Mouse (Mus musculus) intestine, embryonic 15.5 days (tissue): ENCODE results near the gene Gm11563. TPM values are rescaled to one million over a fixed set of nuclear protein-coding genes. Genes with fewer than 3 reads are reported as not detected.
"Not testable (repeated sequence)": the region's sequence is repeated elsewhere in the genome, so short reads cannot be mapped to it uniquely, and the experiment has no call there.

Experiments
- ATAC-seq: fragments of 200-750 bp; cut with Nextera tagmentation; 2 replicates; pipeline ENCODE4 v1.8.0; 2017; ENCODE audit warnings: moderate TSS enrichment, moderate library complexity
- H3K27ac ChIP-seq: fragments of 300-500 bp; sonication (generic); 2 replicates; pipeline ENCODE4 v1.5.1; 2015; ENCODE audit warnings: mild to moderate bottlenecking, inconsistent platforms
- H3K27me3 ChIP-seq: fragments of 300-500 bp; sonication (generic); replicated peaks from 2 replicates; pipeline ENCODE4 v1.6.1; 2015; ENCODE audit warnings: inconsistent platforms
- H3K36me3 ChIP-seq: fragments of 300-500 bp; sonication (generic); 2 replicates; pipeline ENCODE4 v1.6.1; 2015; ENCODE audit warnings: inconsistent platforms
- H3K4me1 ChIP-seq: fragments of 300-500 bp; sonication (generic); replicated peaks from 2 replicates; pipeline ENCODE4 v1.6.1; 2015; ENCODE audit warnings: inconsistent platforms
- H3K4me2 ChIP-seq: fragments of 300-500 bp; sonication (generic); replicated peaks from 2 replicates; pipeline ENCODE4 v1.6.1; 2015; ENCODE audit warnings: mild to moderate bottlenecking, inconsistent platforms
- H3K4me3 ChIP-seq: fragments of 300-500 bp; sonication (generic); replicated peaks from 2 replicates; pipeline ENCODE4 v1.5.1; 2015; ENCODE audit warnings: inconsistent platforms
- H3K9ac ChIP-seq: fragments of 300-500 bp; sonication (generic); 2 replicates; pipeline ENCODE4 v1.6.1; 2015; ENCODE audit warnings: inconsistent platforms
- H3K9me3 ChIP-seq: fragments of 300-500 bp; sonication (generic); 2 replicates; pipeline ENCODE4 v1.6.1; 2016; ENCODE audit warnings: inconsistent platforms
- WGBS: fragments of 180-500 bp; shearing (Covaris S2); methylation state at CpG from one replicate; pipeline ENCODE4 v1.1.7; 2015; 5-methylcytosine and 5-hydroxymethylcytosine counted together
- polyA plus RNA-seq: library from polyadenylated mRNA; unstranded; fragments of >200 nt; fragmentation: Nextera tagmentation; extraction: Ambion mirVana; gene quantifications from 2 replicates; pipeline ENCODE4 v1.2.1, GENCODE M21; 2015

The Gm11563 gene
- polyA plus RNA-seq, 1 experiment from 2014 or later, result not detected

DNA sequence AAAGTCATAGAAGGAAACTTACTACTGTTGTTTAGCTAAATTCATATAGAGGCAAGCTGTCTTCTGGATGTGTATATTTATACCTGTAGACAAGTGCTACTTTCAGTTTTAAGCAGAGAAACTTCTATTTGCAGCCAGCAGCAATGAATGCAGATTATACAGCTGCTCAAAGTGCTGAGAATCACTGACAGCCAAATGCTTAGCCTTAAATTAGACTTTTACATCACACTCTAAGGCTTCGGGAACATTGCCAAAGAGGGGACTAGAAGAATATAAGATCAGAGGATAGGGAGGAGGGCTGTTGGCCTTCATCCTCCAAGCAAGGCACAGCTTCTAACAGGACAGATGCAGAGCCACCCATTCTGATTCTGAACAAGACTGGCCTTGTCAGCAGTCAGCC, 21.7 kb downstream of the Gm11563 start:
- ATAC-seq, result no peak
- Histone ChIP-seq H3K4me1 (no peaks in the 10 kb centered on the region), H3K36me3 (no peaks in the 10 kb centered on the region), H3K4me2 (no peak overlapping the region), H3K9ac (no peak overlapping the region), H3K4me3 (no peak overlapping the region), H3K9me3 (no peaks in the 10 kb centered on the region), H3K27me3 (no peaks in the 10 kb centered on the region), H3K27ac (no peak overlapping the region)
- 71% methylated on average over 1 of the region's 1 CpGs for WGBS

DNA sequence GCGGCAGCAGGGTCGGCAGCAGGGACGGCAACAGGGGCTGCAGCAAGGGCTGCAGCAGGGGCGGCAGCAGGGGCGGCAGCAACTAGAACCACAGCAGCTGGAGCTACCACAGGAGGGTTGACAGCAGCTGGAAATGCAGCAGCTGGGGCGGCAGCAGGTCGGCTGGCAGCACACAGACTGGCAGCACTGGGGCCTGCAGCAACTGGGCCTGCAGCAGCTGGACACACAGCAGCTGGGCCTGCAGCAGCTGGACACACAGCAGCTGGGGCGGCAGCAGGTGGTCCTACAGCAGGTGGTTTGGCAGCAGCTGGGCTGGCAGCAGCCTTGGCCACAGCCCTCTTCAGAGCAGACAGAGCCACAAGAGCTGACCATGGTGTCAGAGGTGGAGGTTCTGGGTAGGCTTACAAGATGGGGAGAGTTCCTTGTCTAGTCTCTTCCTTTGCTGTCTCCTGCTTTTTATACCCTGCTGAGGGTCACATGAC, 24.1 kb downstream of the Gm11563 start, which contains the start of gene Krtap4-2:
Gene Krtap4-2, minus strand, starts transcription at position 432 of the 482 bp plus-strand sequence.
- no peaks in the 10 kb centered on the region for H3K9me3 ChIP-seq
- no peaks in the 10 kb centered on the region for H3K27me3 ChIP-seq
- no peak within 1 kb of the TSS for H3K9ac ChIP-seq
- no peak within 1 kb of the TSS for H3K4me3 ChIP-seq
- no peak within 1 kb of the TSS for H3K4me2 ChIP-seq
- no peaks in the 10 kb centered on the region for H3K36me3 ChIP-seq
- no peak within 1 kb of the TSS for H3K27ac ChIP-seq
- no peak for ATAC-seq
- H3K4me1 ChIP-seq, result no peaks in the 10 kb centered on the region
- 33% methylated on average over 8 of the region's 8 CpGs for WGBS

DNA sequence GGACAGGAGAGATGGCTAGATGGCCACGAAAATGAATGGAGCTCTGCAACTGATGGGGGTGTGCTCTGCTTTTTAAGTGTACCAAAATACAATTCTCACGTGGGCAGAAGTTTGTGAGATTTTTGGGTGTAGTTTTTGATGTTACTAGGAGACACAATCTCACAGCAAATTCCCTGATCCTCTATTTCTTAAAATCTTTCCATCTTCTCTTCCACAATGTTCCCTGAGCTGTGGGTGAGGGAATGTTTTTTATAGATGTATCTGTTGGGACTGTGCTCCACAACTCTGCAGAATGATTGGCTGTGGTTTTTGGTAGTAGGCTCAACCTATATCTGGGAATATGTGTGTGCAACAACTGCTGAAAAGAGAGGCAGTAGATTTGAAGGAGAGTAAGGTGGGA, 25.5 kb downstream of the Gm11563 start:
- WGBS, result 62% methylated on average over 2 of the region's 2 CpGs
- Histone ChIP-seq H3K36me3 (no peaks in the 10 kb centered on the region), H3K4me2 (no peak overlapping the region), H3K9me3 (no peaks in the 10 kb centered on the region), H3K9ac (no peak overlapping the region), H3K27me3 (no peaks in the 10 kb centered on the region), H3K27ac (no peak overlapping the region), H3K4me3 (no peak overlapping the region), H3K4me1 (no peaks in the 10 kb centered on the region)
- ATAC-seq, result no peak

DNA sequence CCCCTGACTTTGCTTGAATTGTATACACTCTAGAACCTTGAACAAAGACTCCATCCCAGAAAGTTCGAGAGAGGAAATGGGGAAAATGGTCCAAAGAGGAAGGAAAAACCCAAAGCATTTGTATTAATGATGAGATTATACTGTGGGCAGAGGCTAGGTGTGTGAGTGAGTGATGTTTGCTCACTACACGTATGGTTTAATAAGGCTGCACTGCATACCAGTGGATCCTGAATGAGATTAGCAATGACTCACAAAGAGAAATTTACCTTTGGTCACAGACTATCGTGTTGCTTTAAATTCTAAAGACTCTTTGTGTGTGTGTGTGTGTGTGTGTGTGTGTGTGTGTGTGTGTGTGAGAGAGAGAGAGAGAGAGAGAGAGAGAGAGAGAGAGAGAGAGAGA, 27.9 kb downstream of the Gm11563 start:
- no peaks in the 10 kb centered on the region for H3K9me3 ChIP-seq
- no peak overlapping the region for H3K4me2 ChIP-seq
- 62% methylated on average over 3 of the region's 3 CpGs for WGBS
- no peak overlapping the region for H3K4me3 ChIP-seq
- no peak overlapping the region for H3K27ac ChIP-seq
- ATAC-seq, result no peak
- no peaks in the 10 kb centered on the region for H3K4me1 ChIP-seq
- H3K36me3 ChIP-seq, result no peaks in the 10 kb centered on the region
- H3K9ac ChIP-seq, result no peak overlapping the region
- no peaks in the 10 kb centered on the region for H3K27me3 ChIP-seq

GRCm38 (mm10) chr11:99628138-99628537, 30.6 kb downstream of the Gm11563 start, which contains the start of gene Krtap4-1:
Gene Krtap4-1 (minus strand): TSS chr11:99628238.
- no peaks in the 10 kb centered on the region for H3K9me3 ChIP-seq
- no peak within 1 kb of the TSS for H3K4me3 ChIP-seq
- H3K27me3 ChIP-seq, result no peaks in the 10 kb centered on the region
- no peaks in the 10 kb centered on the region for H3K36me3 ChIP-seq
- no peak for ATAC-seq
- no peak within 1 kb of the TSS for H3K9ac ChIP-seq
- no peak within 1 kb of the TSS for H3K27ac ChIP-seq
- H3K4me1 ChIP-seq, result no peaks in the 10 kb centered on the region
- 83% methylated on average over 4 of the region's 4 CpGs for WGBS
- no peak within 1 kb of the TSS for H3K4me2 ChIP-seq

DNA sequence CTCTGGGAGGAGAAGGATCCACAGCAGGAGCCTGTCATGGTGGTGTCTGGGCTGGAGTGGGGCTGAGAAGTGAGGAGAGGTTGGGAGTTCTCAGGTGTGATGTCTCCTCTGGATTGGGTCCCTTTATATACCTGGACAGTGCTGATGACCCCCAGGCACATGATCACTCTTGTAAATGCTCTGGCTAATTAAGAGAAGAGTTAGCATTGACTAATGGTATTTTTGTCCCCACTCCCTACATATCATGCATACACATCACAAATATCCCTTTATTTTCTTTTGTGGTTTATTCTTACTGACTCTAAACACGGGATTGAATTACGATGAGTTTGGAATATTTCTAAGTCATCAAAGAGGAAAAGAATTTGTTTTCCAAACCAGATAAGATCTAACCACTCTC, 38.4 kb downstream of the Gm11563 start, which contains the start of gene Gm11562:
Gene Gm11562, minus strand, starts transcription at position 101 of the 400 bp plus-strand sequence.
- no peaks in the 10 kb centered on the region for H3K36me3 ChIP-seq
- 74% methylated on average over 2 of the region's 2 CpGs for WGBS
- no peaks in the 10 kb centered on the region for H3K9me3 ChIP-seq

DNA sequence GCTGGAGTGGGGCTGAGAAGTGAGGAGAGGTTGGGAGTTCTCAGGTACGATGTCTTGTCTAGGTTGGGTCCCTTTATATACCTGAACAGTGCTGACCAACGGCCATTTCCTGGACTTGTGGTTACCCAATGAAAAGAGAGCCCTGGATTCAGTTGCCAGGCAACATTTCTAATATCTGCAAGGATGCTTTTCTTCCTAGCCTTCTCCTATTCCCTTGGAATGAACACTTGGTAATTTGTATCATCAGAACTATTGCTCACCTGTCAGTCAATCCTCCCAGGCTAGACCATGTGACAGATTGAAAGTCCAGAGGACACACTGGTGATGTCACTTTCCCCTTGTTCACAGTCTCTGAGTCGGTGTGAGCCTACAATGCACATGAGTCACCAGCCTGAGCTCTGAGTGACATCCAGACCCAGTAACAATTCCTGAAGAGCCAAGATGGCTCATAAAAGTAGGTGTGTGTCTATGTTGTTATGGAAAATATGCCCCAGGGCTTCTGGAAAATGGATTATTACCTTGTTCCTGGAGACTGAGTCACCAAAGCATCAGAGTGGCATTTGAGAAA, 43.9 kb downstream of the Gm11563 start, which contains the start of gene Krtap2-4:
Gene Krtap2-4, minus strand, starts transcription at position 51 of the 568 bp plus-strand sequence.
- Histone ChIP-seq H3K4me2 (no peak within 1 kb of the TSS), H3K9me3 (no peaks in the 10 kb centered on the region), H3K27ac (no peak within 1 kb of the TSS), H3K27me3 (no peaks in the 10 kb centered on the region), H3K36me3 (no peaks in the 10 kb centered on the region), H3K9ac (no peak within 1 kb of the TSS), H3K4me3 (no peak within 1 kb of the TSS), H3K4me1 (no peaks in the 10 kb centered on the region)
- WGBS, result 68% methylated on average over 3 of the region's 3 CpGs
- peak; percentile 62; the same call in 1 of the 2 replicates for ATAC-seq

More for the DNA sequence above, 38.4 kb downstream of the Gm11563 start, which contains the start of gene Gm11562:
- Histone ChIP-seq H3K4me1 (no peaks in the 10 kb centered on the region), H3K4me3 (no peak within 1 kb of the TSS), H3K9ac (no peak within 1 kb of the TSS), H3K27ac (no peak within 1 kb of the TSS), H3K4me2 (no peak within 1 kb of the TSS), H3K27me3 (no peaks in the 10 kb centered on the region)
- no peak for ATAC-seq

GRCm38 (mm10) chr11:99610089-99610488, 48.7 kb downstream of the Gm11563 start, which contains the start of gene Gm11937:
Gene Gm11937 (minus strand): TSS chr11:99610189.
- H3K9me3 ChIP-seq, H3K4me2 ChIP-seq, H3K9ac ChIP-seq, H3K27ac ChIP-seq, H3K36me3 ChIP-seq, H3K4me3 ChIP-seq, H3K4me1 ChIP-seq, H3K27me3 ChIP-seq, ATAC-seq: not testable (repeated sequence)
- WGBS, result 45% methylated on average over 1 of the region's 2 CpGs

- H3K36me3 ChIP-seq, result no peaks in the 10 kb centered on the region
- WGBS, result 71% methylated on average over 1 of the region's 1 CpGs
Measured at GRCm38 (mm10) chr11:99609126-99609525, 49.6 kb downstream of the Gm11563 start.

More at GRCm38 (mm10) chr11:99609126-99609525, 49.6 kb downstream of the Gm11563 start:
- Histone ChIP-seq H3K9ac (no peak overlapping the region), H3K27ac (no peak overlapping the region), H3K4me2 (no peak overlapping the region), H3K4me3 (no peak overlapping the region), H3K9me3 (no peaks in the 10 kb centered on the region), H3K27me3 (no peaks in the 10 kb centered on the region), H3K4me1 (no peaks in the 10 kb centered on the region)
- ATAC-seq, result no peak

Other genes starting within 250 kb of the Gm11563 start
- gene Krt12, start 236.7 kb downstream of the Gm11563 start, polyA plus RNA-seq, result not detected in 2 replicates
- 64.3 and 72.9 TPM in 2 replicates for gene Krt20, start 220.8 kb downstream of the Gm11563 start, polyA plus RNA-seq
- gene Krt23, start 165.8 kb downstream of the Gm11563 start, polyA plus RNA-seq, result 12.2 and 13.1 TPM in 2 replicates
- not detected in 2 replicates for gene Krt39, start 137.6 kb downstream of the Gm11563 start, polyA plus RNA-seq
- gene Krt40, start 115.8 kb downstream of the Gm11563 start, polyA plus RNA-seq, result not detected in 2 replicates
- not detected in 2 replicates for gene Krtap3-3, start 108.1 kb downstream of the Gm11563 start, polyA plus RNA-seq
- gene Krtap3-2, start 102.1 kb downstream of the Gm11563 start, polyA plus RNA-seq, result not detected in 2 replicates
- not detected in 2 replicates for gene Gm11939, start 99.5 kb downstream of the Gm11563 start, polyA plus RNA-seq
- gene Krtap3-1, start 92.3 kb downstream of the Gm11563 start, polyA plus RNA-seq, result 0.30 TPM in 1 of 2 replicates, not detected in the other
- gene Krtap1-5, start 77.9 kb downstream of the Gm11563 start, polyA plus RNA-seq, result not detected in 2 replicates
- not detected in 2 replicates for gene Krtap1-4, start 75.3 kb downstream of the Gm11563 start, polyA plus RNA-seq
- not detected in 2 replicates for gene Krtap1-3, start 67.6 kb downstream of the Gm11563 start, polyA plus RNA-seq
- gene Krtap9-3, start 60.9 kb downstream of the Gm11563 start, polyA plus RNA-seq, result not detected in 2 replicates
- not detected in 2 replicates for gene Gm11938, start 55.7 kb downstream of the Gm11563 start, polyA plus RNA-seq
- gene Gm11937, start 48.8 kb downstream of the Gm11563 start, polyA plus RNA-seq, result not detected in 2 replicates
- not detected in 2 replicates for gene Krtap2-4, start 44.1 kb downstream of the Gm11563 start, polyA plus RNA-seq
- not detected in 2 replicates for gene Gm11562, start 38.5 kb downstream of the Gm11563 start, polyA plus RNA-seq
- not detected in 2 replicates for gene Krtap4-1, start 30.7 kb downstream of the Gm11563 start, polyA plus RNA-seq
- not detected in 2 replicates for gene Krtap4-2, start 23.9 kb downstream of the Gm11563 start, polyA plus RNA-seq
- not detected in 2 replicates for gene Krtap4-7, start 14.9 kb downstream of the Gm11563 start, polyA plus RNA-seq
- not detected in 2 replicates for gene Gm11555, start 8.7 kb downstream of the Gm11563 start, polyA plus RNA-seq
- not detected in 2 replicates for gene Krtap4-6, start 7.0 kb upstream of the Gm11563 start, polyA plus RNA-seq
- not detected in 2 replicates for gene Gm14190, start 31.8 kb upstream of the Gm11563 start, polyA plus RNA-seq
- not detected in 2 replicates for gene Gm14180, start 75.3 kb upstream of the Gm11563 start, polyA plus RNA-seq
- gene Gm11595, start 114.0 kb upstream of the Gm11563 start, polyA plus RNA-seq, result not detected in 2 replicates
- gene Krtap4-8, start 121.7 kb upstream of the Gm11563 start, polyA plus RNA-seq, result not detected in 2 replicates
- not detected in 2 replicates for gene Krtap4-9, start 126.2 kb upstream of the Gm11563 start, polyA plus RNA-seq
- gene Gm11596, start 134.5 kb upstream of the Gm11563 start, polyA plus RNA-seq, result not detected in 2 replicates
- gene Gm11569, start 140.0 kb upstream of the Gm11563 start, polyA plus RNA-seq, result not detected in 2 replicates
- gene Gm11554, start 145.5 kb upstream of the Gm11563 start, polyA plus RNA-seq, result not detected in 2 replicates
- gene Krtap4-13, start 150.9 kb upstream of the Gm11563 start, polyA plus RNA-seq, result not detected in 2 replicates
- gene Gm11564, start 156.7 kb upstream of the Gm11563 start, polyA plus RNA-seq, result not detected in 2 replicates
- not detected in 2 replicates for gene 2300003K06Rik, start 179.1 kb upstream of the Gm11563 start, polyA plus RNA-seq
- gene Krtap4-16, start 192.6 kb upstream of the Gm11563 start, polyA plus RNA-seq, result not detected in 2 replicates
- gene Gm11568, start 199.0 kb upstream of the Gm11563 start, polyA plus RNA-seq, result not detected in 2 replicates
- gene Gm11559, start 205.5 kb upstream of the Gm11563 start, polyA plus RNA-seq, result not detected in 2 replicates
- gene Krtap9-1, start 214.4 kb upstream of the Gm11563 start, polyA plus RNA-seq, result not detected in 2 replicates
- gene Gm11567, start 220.2 kb upstream of the Gm11563 start, polyA plus RNA-seq, result not detected in 2 replicates
- gene Krtap31-1, start 249.0 kb upstream of the Gm11563 start, polyA plus RNA-seq, result not detected in 2 replicates